Mouse (Mus musculus): ENCODE results near the gene Rps15a. TPM values are rescaled to one million over a fixed set of nuclear protein-coding genes. Genes with fewer than 3 reads are reported as not detected.

The Rps15a gene
- polyA plus RNA-seq (2014; fragmentation: Nextera tagmentation; extraction: Ambion mirVana), result 475 and 566 TPM in 2 replicates

DNA sequence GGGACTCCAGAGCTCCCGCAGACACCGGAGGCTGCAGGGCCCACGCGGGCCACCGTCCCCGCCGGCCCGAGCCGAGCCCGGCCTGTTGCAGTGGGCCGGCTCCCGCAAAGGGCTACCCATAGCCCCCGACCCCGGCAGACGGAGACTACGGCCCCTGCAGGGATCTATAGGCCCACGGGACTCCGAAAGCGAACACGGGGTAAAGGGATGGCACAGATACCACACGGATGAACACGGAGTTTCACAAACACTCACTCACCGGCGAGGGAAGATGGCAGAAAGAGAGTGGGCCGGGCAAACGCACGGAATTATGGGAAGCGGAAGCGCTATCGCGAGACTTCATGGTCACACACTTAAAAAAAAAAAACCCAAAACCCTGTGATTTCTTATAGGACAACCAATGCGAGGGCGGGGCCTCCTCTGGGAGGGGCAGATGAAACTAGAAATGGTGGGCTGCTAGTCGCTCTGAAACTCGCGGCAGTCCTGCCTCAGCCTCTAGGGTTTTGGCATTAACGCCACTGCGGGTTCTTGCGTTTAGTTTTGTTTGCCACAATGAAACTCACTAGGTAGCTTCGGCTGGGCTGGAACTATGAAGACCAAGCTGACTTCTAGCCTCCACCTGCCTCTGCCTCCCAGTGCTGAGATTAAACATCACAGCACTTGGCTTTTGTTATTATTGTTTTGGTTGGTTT, at the start of gene Rps15a:
TSS of gene Rps15a (minus strand) at position 312 of the 692 bp plus-strand sequence.
- Histone ChIP-seq H3K9me3 (ENCODE audit: control insufficient read depth, low read length) (no peaks in the 10 kb centered on the region), H3K27me3 (ENCODE audit: control insufficient read depth, insufficient read depth, low read length) (no peaks in the 10 kb centered on the region), H3K9ac (ENCODE audit: low read length) (peak within 1 kb of the TSS; percentile 100), H3K4me1 (ENCODE audit: control insufficient read depth in 2 of 2, insufficient read depth in 2 of 2, low read length in 2 of 2) (peaks cover 0 to 41% of the 10 kb centered on the region in 2 experiments), H3K4me2 (ENCODE audit: low read length) (peak within 1 kb of the TSS; percentile 97), H3K27ac (replicated peaks in 1 of 2; ENCODE audit: control insufficient read depth in 1 of 2, insufficient read depth in 1 of 2, low read depth in 2 of 2, low read length in 2 of 2) (peak within 1 kb of the TSS; percentile 87 to 88), H3K36me3 (ENCODE audit: control insufficient read depth, insufficient read depth, low read length) (peaks cover 69% of the 10 kb centered on the region), H3K4me3 (ENCODE audit: control insufficient read depth in 1 of 2, insufficient read depth in 1 of 2, low read depth in 1 of 2, low read length in 2 of 2) (peak within 1 kb of the TSS; percentile 94 to 96)
- under 1% methylated on average over 40 of the region's 40 CpGs for WGBS
- peak; percentile 64 for ATAC-seq (ENCODE audit: insufficient number of reproducible peaks, insufficient read depth, low FRiP score, low read depth)

- Histone ChIP-seq H3K4me3 (ENCODE audit: control insufficient read depth in 1 of 2, insufficient read depth in 1 of 2, low read depth in 1 of 2, low read length in 2 of 2) (no peak overlapping the region), H3K27me3 (ENCODE audit: control insufficient read depth, insufficient read depth, low read length) (no peaks in the 10 kb centered on the region), H3K4me2 (ENCODE audit: low read length) (no peak overlapping the region), H3K9ac (ENCODE audit: low read length) (no peak overlapping the region), H3K9me3 (ENCODE audit: control insufficient read depth, low read length) (no peaks in the 10 kb centered on the region), H3K36me3 (ENCODE audit: control insufficient read depth, insufficient read depth, low read length) (peaks cover 69% of the 10 kb centered on the region), H3K4me1 (ENCODE audit: control insufficient read depth in 2 of 2, insufficient read depth in 2 of 2, low read length in 2 of 2) (no peaks in the 10 kb centered on the region), H3K27ac (replicated peaks in 1 of 2; ENCODE audit: control insufficient read depth in 1 of 2, insufficient read depth in 1 of 2, low read depth in 2 of 2, low read length in 2 of 2) (no peak overlapping the region)
- no peak for ATAC-seq (ENCODE audit: insufficient number of reproducible peaks, insufficient read depth, low FRiP score, low read depth)
- 93% methylated on average over 8 of the region's 8 CpGs for WGBS
These were observed 47.0 kb upstream of the Rps15a start for GRCm38 (mm10) chr7:118163006-118163405.

GRCm38 (mm10) chr7:118160121-118160520, 44.1 kb upstream of the Rps15a start:
- Histone ChIP-seq H3K27me3 (ENCODE audit: control insufficient read depth, insufficient read depth, low read length) (no peaks in the 10 kb centered on the region), H3K9me3 (ENCODE audit: control insufficient read depth, low read length) (no peaks in the 10 kb centered on the region), H3K27ac (replicated peaks in 1 of 2; ENCODE audit: control insufficient read depth in 1 of 2, insufficient read depth in 1 of 2, low read depth in 2 of 2, low read length in 2 of 2) (no peak overlapping the region), H3K36me3 (ENCODE audit: control insufficient read depth, insufficient read depth, low read length) (peaks cover 69% of the 10 kb centered on the region), H3K4me2 (ENCODE audit: low read length) (no peak overlapping the region), H3K4me1 (ENCODE audit: control insufficient read depth in 2 of 2, insufficient read depth in 2 of 2, low read length in 2 of 2) (no peaks in the 10 kb centered on the region), H3K9ac (ENCODE audit: low read length) (no peak overlapping the region), H3K4me3 (ENCODE audit: control insufficient read depth in 1 of 2, insufficient read depth in 1 of 2, low read depth in 1 of 2, low read length in 2 of 2) (no peak overlapping the region)
- no peak for ATAC-seq (ENCODE audit: insufficient number of reproducible peaks, insufficient read depth, low FRiP score, low read depth)
- 78% methylated on average over 3 of the region's 3 CpGs for WGBS

GRCm38 (mm10) chr7:118156461-118156860, 40.5 kb upstream of the Rps15a start:
- 71% methylated on average over 7 of the region's 7 CpGs for WGBS
- H3K27me3 ChIP-seq (ENCODE audit: control insufficient read depth, insufficient read depth, low read length), result no peaks in the 10 kb centered on the region
- H3K27ac ChIP-seq (replicated peaks in 1 of 2; ENCODE audit: control insufficient read depth in 1 of 2, insufficient read depth in 1 of 2, low read depth in 2 of 2, low read length in 2 of 2), result no peak overlapping the region
- H3K4me2 ChIP-seq (ENCODE audit: low read length), result no peak overlapping the region
- no peak overlapping the region for H3K4me3 ChIP-seq (ENCODE audit: control insufficient read depth in 1 of 2, insufficient read depth in 1 of 2, low read depth in 1 of 2, low read length in 2 of 2)
- peaks cover 87% of the 10 kb centered on the region for H3K36me3 ChIP-seq (ENCODE audit: control insufficient read depth, insufficient read depth, low read length)
- H3K9me3 ChIP-seq (ENCODE audit: control insufficient read depth, low read length), result no peaks in the 10 kb centered on the region
- ATAC-seq (ENCODE audit: insufficient number of reproducible peaks, insufficient read depth, low FRiP score, low read depth), result no peak
- H3K4me1 ChIP-seq (ENCODE audit: control insufficient read depth in 2 of 2, insufficient read depth in 2 of 2, low read length in 2 of 2), result no peaks in the 10 kb centered on the region
- H3K9ac ChIP-seq (ENCODE audit: low read length), result no peak overlapping the region

DNA sequence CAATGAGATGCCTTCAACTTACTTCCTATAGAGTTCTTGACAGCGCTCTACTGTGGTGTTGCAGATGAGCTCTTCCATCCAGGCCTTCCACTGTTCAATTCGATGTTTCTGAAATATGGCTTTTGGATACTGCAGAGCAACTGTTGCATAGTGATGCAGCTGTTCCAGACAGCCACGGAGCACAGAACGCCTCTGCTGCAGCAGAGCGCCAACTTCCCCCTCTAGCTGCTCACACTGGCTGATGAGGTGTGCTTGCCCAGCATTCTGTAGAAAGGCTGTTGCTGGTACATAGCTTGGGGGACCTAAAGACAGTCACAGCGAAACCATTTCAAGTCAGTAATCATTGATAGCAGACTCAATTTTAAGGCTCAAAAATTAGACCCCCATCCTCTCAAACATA, 38.2 kb upstream of the Rps15a start:
- H3K9me3 ChIP-seq (ENCODE audit: control insufficient read depth, low read length), result no peaks in the 10 kb centered on the region
- 95% methylated on average over 6 of the region's 6 CpGs for WGBS
- no peak overlapping the region for H3K4me2 ChIP-seq (ENCODE audit: low read length)
- ATAC-seq (ENCODE audit: insufficient number of reproducible peaks, insufficient read depth, low FRiP score, low read depth), result no peak
- H3K36me3 ChIP-seq (ENCODE audit: control insufficient read depth, insufficient read depth, low read length), result peaks cover 89% of the 10 kb centered on the region
- H3K27me3 ChIP-seq (ENCODE audit: control insufficient read depth, insufficient read depth, low read length), result no peaks in the 10 kb centered on the region
- H3K27ac ChIP-seq (replicated peaks in 1 of 2; ENCODE audit: control insufficient read depth in 1 of 2, insufficient read depth in 1 of 2, low read depth in 2 of 2, low read length in 2 of 2), result no peak overlapping the region
- no peak overlapping the region for H3K4me3 ChIP-seq (ENCODE audit: control insufficient read depth in 1 of 2, insufficient read depth in 1 of 2, low read depth in 1 of 2, low read length in 2 of 2)
- no peak overlapping the region for H3K9ac ChIP-seq (ENCODE audit: low read length)
- no peaks in the 10 kb centered on the region for H3K4me1 ChIP-seq (ENCODE audit: control insufficient read depth in 2 of 2, insufficient read depth in 2 of 2, low read length in 2 of 2)

DNA sequence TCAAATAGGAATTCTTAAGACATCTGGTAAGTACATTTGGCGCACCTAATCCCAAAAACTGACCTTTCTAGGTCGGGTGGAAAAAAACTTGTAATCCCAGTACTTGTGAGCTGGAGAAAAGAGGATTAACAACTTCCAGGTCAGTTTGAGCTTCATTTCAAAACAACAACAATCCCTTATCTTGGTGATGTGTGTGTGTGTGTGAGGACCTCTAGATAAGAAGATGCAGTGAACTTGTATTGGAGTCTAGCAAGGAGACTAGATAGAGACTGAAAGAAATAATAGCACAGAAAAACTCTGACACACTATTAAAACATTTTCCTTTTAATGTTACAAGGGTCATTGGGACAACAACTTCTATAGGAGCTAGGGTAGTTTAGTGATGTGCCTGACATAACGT, 27.6 kb upstream of the Rps15a start:
- H3K27ac ChIP-seq (replicated peaks in 1 of 2; ENCODE audit: control insufficient read depth in 1 of 2, insufficient read depth in 1 of 2, low read depth in 2 of 2, low read length in 2 of 2), result no peak overlapping the region
- no peaks in the 10 kb centered on the region for H3K9me3 ChIP-seq (ENCODE audit: control insufficient read depth, low read length)
- peaks cover 92% of the 10 kb centered on the region for H3K36me3 ChIP-seq (ENCODE audit: control insufficient read depth, insufficient read depth, low read length)
- H3K4me1 ChIP-seq (ENCODE audit: control insufficient read depth in 2 of 2, insufficient read depth in 2 of 2, low read length in 2 of 2), result no peaks in the 10 kb centered on the region
- ATAC-seq (ENCODE audit: insufficient number of reproducible peaks, insufficient read depth, low FRiP score, low read depth), result no peak
- H3K9ac ChIP-seq (ENCODE audit: low read length), result no peak overlapping the region
- H3K4me3 ChIP-seq (ENCODE audit: control insufficient read depth in 1 of 2, insufficient read depth in 1 of 2, low read depth in 1 of 2, low read length in 2 of 2), result no peak overlapping the region
- H3K4me2 ChIP-seq (ENCODE audit: low read length), result no peak overlapping the region
- H3K27me3 ChIP-seq (ENCODE audit: control insufficient read depth, insufficient read depth, low read length), result no peaks in the 10 kb centered on the region
- WGBS, result 78% methylated on average over 3 of the region's 3 CpGs

GRCm38 (mm10) chr7:118143123-118143522, 27.1 kb upstream of the Rps15a start:
- Histone ChIP-seq H3K9me3 (ENCODE audit: control insufficient read depth, low read length) (no peaks in the 10 kb centered on the region), H3K4me1 (ENCODE audit: control insufficient read depth in 2 of 2, insufficient read depth in 2 of 2, low read length in 2 of 2) (no peaks in the 10 kb centered on the region), H3K27me3 (ENCODE audit: control insufficient read depth, insufficient read depth, low read length) (no peaks in the 10 kb centered on the region), H3K4me3 (ENCODE audit: control insufficient read depth in 1 of 2, insufficient read depth in 1 of 2, low read depth in 1 of 2, low read length in 2 of 2) (no peak overlapping the region), H3K9ac (ENCODE audit: low read length) (no peak overlapping the region), H3K4me2 (ENCODE audit: low read length) (no peak overlapping the region), H3K27ac (replicated peaks in 1 of 2; ENCODE audit: control insufficient read depth in 1 of 2, insufficient read depth in 1 of 2, low read depth in 2 of 2, low read length in 2 of 2) (no peak overlapping the region), H3K36me3 (ENCODE audit: control insufficient read depth, insufficient read depth, low read length) (peaks cover 91% of the 10 kb centered on the region)
- WGBS, result 68% methylated on average over 4 of the region's 4 CpGs
- ATAC-seq (ENCODE audit: insufficient number of reproducible peaks, insufficient read depth, low FRiP score, low read depth), result no peak

GRCm38 (mm10) chr7:118141271-118141670, 25.3 kb upstream of the Rps15a start:
- H3K9me3 ChIP-seq (ENCODE audit: control insufficient read depth, low read length), result no peaks in the 10 kb centered on the region
- no peak overlapping the region for H3K4me3 ChIP-seq (ENCODE audit: control insufficient read depth in 1 of 2, insufficient read depth in 1 of 2, low read depth in 1 of 2, low read length in 2 of 2)
- H3K27me3 ChIP-seq (ENCODE audit: control insufficient read depth, insufficient read depth, low read length), result no peaks in the 10 kb centered on the region
- H3K4me2 ChIP-seq (ENCODE audit: low read length), result no peak overlapping the region
- no peak overlapping the region for H3K27ac ChIP-seq (replicated peaks in 1 of 2; ENCODE audit: control insufficient read depth in 1 of 2, insufficient read depth in 1 of 2, low read depth in 2 of 2, low read length in 2 of 2)
- 93% methylated on average over 7 of the region's 7 CpGs for WGBS
- no peak for ATAC-seq (ENCODE audit: insufficient number of reproducible peaks, insufficient read depth, low FRiP score, low read depth)
- no peak overlapping the region for H3K9ac ChIP-seq (ENCODE audit: low read length)
- H3K4me1 ChIP-seq (ENCODE audit: control insufficient read depth in 2 of 2, insufficient read depth in 2 of 2, low read length in 2 of 2), result no peaks in the 10 kb centered on the region
- H3K36me3 ChIP-seq (ENCODE audit: control insufficient read depth, insufficient read depth, low read length), result peaks cover 93% of the 10 kb centered on the region

All from heart, embryonic 14.5 days (tissue).